Mouse (Mus musculus) ES-E14 (cell line): Measurements from ENCODE around the gene Map4k2. TPM values are rescaled to one million over a fixed set of nuclear protein-coding genes. Genes with fewer than 3 reads are reported as not detected.

Experiments
- DNase-seq: peaks from one replicate; pipeline ENCODE4 v3.0.0-alpha.2; 2013; ENCODE audit warnings: low read depth, low spot score
- H3K27ac ChIP-seq: 2 replicates; pipeline ENCODE4 v1.5.1; 2012; ENCODE audit warnings: low read depth, mild to moderate bottlenecking, low read length, moderate library complexity, mixed read lengths; ENCODE audit not compliant: poor library complexity, insufficient read depth, severe bottlenecking
- H3K36me3 ChIP-seq: 2 replicates; pipeline ENCODE4 v1.6.1; 2012; ENCODE audit warnings: mild to moderate bottlenecking, low read length, moderate library complexity, mixed read lengths; ENCODE audit not compliant: control insufficient read depth, poor library complexity, insufficient read depth, severe bottlenecking
- H3K4me1 ChIP-seq, 2 experiments: fragments of 150-350 bp in 1 of 2; sonication (generic) in 1 of 2; 2 replicates each; pipeline ENCODE4 v1.6.1; 2012; ENCODE audit warnings: low read length in 2 of 2, mild to moderate bottlenecking in 1 of 2, mixed read lengths in 1 of 2; ENCODE audit not compliant: control insufficient read depth in 2 of 2, insufficient read depth in 2 of 2, poor library complexity in 1 of 2
- H3K4me3 ChIP-seq, 2 experiments: fragments of 150-350 bp in 1 of 2; sonication (generic) in 1 of 2; 2 replicates each; pipeline ENCODE4 v1.5.1; 2012; ENCODE audit warnings: low read length in 2 of 2, low read depth in 1 of 2, mild to moderate bottlenecking in 1 of 2, mixed read lengths in 1 of 2; ENCODE audit not compliant: insufficient read depth in 1 of 2, poor library complexity in 1 of 2, severe bottlenecking in 1 of 2
- H3K9ac ChIP-seq: 2 replicates; pipeline ENCODE4 v1.6.1; 2012; ENCODE audit warnings: low read depth, mild to moderate bottlenecking, low read length, mixed read lengths; ENCODE audit not compliant: poor library complexity, insufficient read depth, severe bottlenecking
- H3K9me3 ChIP-seq: fragments of 150-350 bp; sonication (generic); 2 replicates; pipeline ENCODE4 v1.6.1; 2012; ENCODE audit warnings: low read depth, mild to moderate bottlenecking, low read length; ENCODE audit not compliant: control insufficient read depth, insufficient read depth
- CHD2 ChIP-seq: IDR thresholded peaks from 2 replicates; pipeline ENCODE4 v1.6.1; 2014; ENCODE audit warnings: mild to moderate bottlenecking, low read depth, low read length, inconsistent platforms
- HCFC1 ChIP-seq: IDR thresholded peaks from 2 replicates; pipeline ENCODE4 v1.6.1; 2012; ENCODE audit warnings: low read length, inconsistent platforms, borderline replicate concordance; ENCODE audit not compliant: insufficient read depth
- MAFK ChIP-seq: IDR thresholded peaks from 2 replicates; pipeline ENCODE4 v1.6.1; 2014; ENCODE audit warnings: mild to moderate bottlenecking, low read depth, low read length, inconsistent platforms; ENCODE audit not compliant: insufficient read depth
- ZC3H11A ChIP-seq: IDR thresholded peaks from 2 replicates; pipeline ENCODE4 v1.6.1; 2012; ENCODE audit warnings: low read depth, mild to moderate bottlenecking, inconsistent platforms, low read length, borderline replicate concordance
- ZNF384 ChIP-seq: IDR thresholded peaks from 2 replicates; pipeline ENCODE4 v1.6.1; 2012; ENCODE audit warnings: low read depth, low read length, inconsistent platforms
- in situ Hi-C, 2 experiments: fragments of 600-800 bp; cut with MboI; formaldehyde crosslinking; loops; one replicate each; pipeline ENCODE4 v1.15.1; 2025; ENCODE audit warnings: low sequenced_read_pairs in 2 of 2, inconsistent platforms in 1 of 2; ENCODE audit not compliant: unreplicated experiment in 2 of 2
- total RNA-seq: library from RNA; depleted of rRNA; stranded (reverse); fragments of 300-350 nt; gene quantifications from 2 replicates; pipeline ENCODE4 v1.2.3, GENCODE M21; 2012; rRNA removed

The Map4k2 gene
- total RNA-seq, result 29.4 and 43.6 TPM in 2 replicates

GRCm38 (mm10) chr19:6340524-6341452, at the start of gene Map4k2:
Gene Map4k2, plus strand, starts transcription at chr19:6341135.
- H3K4me1 ChIP-seq, result peaks cover 0 to 22% of the 10 kb centered on the region in 2 experiments; a peak in 3 of 4 replicates

GRCm38 (mm10) chr19:6292262-6292661, 48.7 kb upstream of the Map4k2 start:
- Histone ChIP-seq H3K36me3 (peaks cover 20% of the 10 kb centered on the region), H3K9ac (no peak overlapping the region), H3K4me1 (peaks cover 0 to 20% of the 10 kb centered on the region in 2 experiments; a peak in 3 of 4 replicates), H3K9me3 (no peaks in the 10 kb centered on the region), H3K4me3 (no peak overlapping the region), H3K27ac (no peak overlapping the region)
- TF ChIP-seq ZNF384 (no peak), HCFC1 (no peak)
- DNase-seq, result no peak
- in situ Hi-C loops, result no loop called here

More at GRCm38 (mm10) chr19:6340524-6341452, at the start of gene Map4k2:
- in situ Hi-C loops, result no loop called here
- Histone ChIP-seq H3K4me3 (peak within 1 kb of the TSS; percentile 88 to 98), H3K36me3 (peaks cover 29% of the 10 kb centered on the region), H3K9me3 (no peaks in the 10 kb centered on the region), H3K9ac (peak within 1 kb of the TSS; percentile 89), H3K27ac (0 out of 2 replicates have a peak within 1 kb of the TSS, but pooled peaks have one; percentile 26)
- TF ChIP-seq CHD2 (no peak), HCFC1 (no peak; the same call in 1 of the 2 replicates), ZC3H11A (no peak), MAFK (no peak), ZNF384 (no peak)
- DNase-seq, result peak; percentile 63

- no peak for DNase-seq
- peaks cover 36% of the 10 kb centered on the region for H3K36me3 ChIP-seq
- H3K9me3 ChIP-seq, result no peaks in the 10 kb centered on the region
- peaks cover 1 to 23% of the 10 kb centered on the region in 2 experiments; a peak in 3 of 4 replicates for H3K4me1 ChIP-seq
- H3K9ac ChIP-seq, result no peak overlapping the region
- no peak overlapping the region for H3K27ac ChIP-seq
- in situ Hi-C loops, result no loop called here
- TF ChIP-seq ZC3H11A (no peak), CHD2 (no peak), HCFC1 (no peak), MAFK (no peak), ZNF384 (no peak)
- no peak overlapping the region for H3K4me3 ChIP-seq
Observed at GRCm38 (mm10) chr19:6294301-6294700, 46.6 kb upstream of the Map4k2 start.

- in situ Hi-C loops, result no loop called here
- peaks cover 5 to 24% of the 10 kb centered on the region in 2 experiments; a peak in 3 of 4 replicates for H3K4me1 ChIP-seq
- H3K36me3 ChIP-seq, result peaks cover 36% of the 10 kb centered on the region
- TF ChIP-seq MAFK (peak; percentile 83), HCFC1 (no peak)
- no peak for DNase-seq
- H3K4me3 ChIP-seq, result no peak overlapping the region
- H3K9me3 ChIP-seq, result no peaks in the 10 kb centered on the region
- H3K27ac ChIP-seq, result peak overlapping the region; percentile 21; the same call in 1 of the 2 replicates
- H3K9ac ChIP-seq, result no peak overlapping the region
Observed at GRCm38 (mm10) chr19:6296551-6297210, 44.3 kb upstream of the Map4k2 start.
